Mouse (Mus musculus): ENCODE data around the gene Akna.

The Akna gene

GRCm38 (mm10) chr4:63403040-63403959, at the start of gene Akna:
Akna (minus strand) TSS chr4:63403354.
- in situ Hi-C loops (cut with MboI, MseI) = loop anchor here (5.0 to 10.0 kb wide), 5 partner anchors 154 to 878 kb away; partner anchors contain the start of genes 4933430I17Rik, Pole3 and Tmem268

GRCm38 (mm10) chr4:63452555-63452954, 49.4 kb upstream of the Akna start:
- in situ Hi-C loops (cut with MboI, MseI) = no loop called here

GRCm38 (mm10) chr4:63450551-63450950, 47.4 kb upstream of the Akna start:
- in situ Hi-C loops (cut with MboI, MseI) = no loop called here

- in situ Hi-C loops (cut with MboI, MseI) = loop anchor here (25.0 kb wide), 1 partner anchor 843 kb away; no protein-coding TSS in a partner anchor
Measured at GRCm38 (mm10) chr4:63444362-63445066, 41.4 kb upstream of the Akna start.

GRCm38 (mm10) chr4:63443101-63443500, 39.9 kb upstream of the Akna start:
- in situ Hi-C loops (cut with MboI, MseI) = loop anchor here (25.0 kb wide), 1 partner anchor 844 kb away; no protein-coding TSS in a partner anchor

GRCm38 (mm10) chr4:63441616-63442015, 38.5 kb upstream of the Akna start:
- in situ Hi-C loops (cut with MboI, MseI) = loop anchor here (25.0 kb wide), 1 partner anchor 846 kb away; no protein-coding TSS in a partner anchor

- in situ Hi-C loops (cut with MboI, MseI) = loop anchor here (25.0 kb wide), 1 partner anchor 847 kb away; no protein-coding TSS in a partner anchor
Measured at GRCm38 (mm10) chr4:63440262-63440661, 37.1 kb upstream of the Akna start.

GRCm38 (mm10) chr4:63437968-63438367, 34.8 kb upstream of the Akna start:
- in situ Hi-C loops (cut with MboI, MseI) = loop anchor here (10.0 to 25.0 kb wide), 2 partner anchors 849 to 1047 kb away; no protein-coding TSS in a partner anchor

- in situ Hi-C loops (cut with MboI, MseI) = loop anchor here (10.0 to 25.0 kb wide), 2 partner anchors 850 to 1048 kb away; no protein-coding TSS in a partner anchor
Measured at GRCm38 (mm10) chr4:63437119-63437815, 34.1 kb upstream of the Akna start.

GRCm38 (mm10) chr4:63435402-63435801, 32.2 kb upstream of the Akna start:
- in situ Hi-C loops (cut with MboI, MseI) = loop anchor here (10.0 to 25.0 kb wide), 2 partner anchors 852 to 1049 kb away; no protein-coding TSS in a partner anchor

GRCm38 (mm10) chr4:63431098-63431497, 27.9 kb upstream of the Akna start:
- in situ Hi-C loops (cut with MboI, MseI) = loop anchor here (10.0 to 25.0 kb wide), 2 partner anchors 856 to 1054 kb away; no protein-coding TSS in a partner anchor

- in situ Hi-C loops (cut with MboI, MseI) = loop anchor here (10.0 to 25.0 kb wide), 2 partner anchors 857 to 1054 kb away; no protein-coding TSS in a partner anchor
Measured at GRCm38 (mm10) chr4:63430357-63430756, 27.2 kb upstream of the Akna start.

- in situ Hi-C loops (cut with MboI, MseI) = loop anchor here (25.0 kb wide), 1 partner anchor 861 kb away; no protein-coding TSS in a partner anchor
Measured at GRCm38 (mm10) chr4:63426308-63426707, 23.2 kb upstream of the Akna start.

GRCm38 (mm10) chr4:63423811-63424210, 20.7 kb upstream of the Akna start:
- in situ Hi-C loops (cut with MboI, MseI) = no loop called here

- in situ Hi-C loops (cut with MboI, MseI) = no loop called here
Measured at GRCm38 (mm10) chr4:63423231-63423630, 20.1 kb upstream of the Akna start.

GRCm38 (mm10) chr4:63420143-63420920, 17.2 kb upstream of the Akna start:
- in situ Hi-C loops (cut with MboI, MseI) = no loop called here

- in situ Hi-C loops (cut with MboI, MseI) = loop anchor here (5.0 to 10.0 kb wide), 2 partner anchors 67 to 84 kb away; no protein-coding TSS in a partner anchor
Measured at GRCm38 (mm10) chr4:63418270-63418669, 15.1 kb upstream of the Akna start.

GRCm38 (mm10) chr4:63417318-63417957, 14.3 kb upstream of the Akna start:
- in situ Hi-C loops (cut with MboI, MseI) = loop anchor here (5.0 to 10.0 kb wide), 2 partner anchors 67 to 85 kb away; no protein-coding TSS in a partner anchor

- in situ Hi-C loops (cut with MboI, MseI) = loop anchor here (5.0 to 10.0 kb wide), 2 partner anchors 70 to 87 kb away; no protein-coding TSS in a partner anchor
Measured at GRCm38 (mm10) chr4:63414951-63415350, 11.8 kb upstream of the Akna start.
